Mouse (Mus musculus) hindbrain, embryonic 15.5 days (tissue): ENCODE data around the gene Tjap1. TPM values are rescaled to one million over a fixed set of nuclear protein-coding genes. Genes with fewer than 3 reads are reported as not detected.

ENCODE experiments used
- ATAC-seq: fragments of 200-750 bp; cut with Nextera tagmentation; 2 replicates; pipeline ENCODE4 v1.8.0; 2017; ENCODE audit warnings: low read depth, moderate number of reproducible peaks, moderate TSS enrichment; ENCODE audit not compliant: low FRiP score
- H3K27ac ChIP-seq: fragments of 300-500 bp; sonication (generic); replicated peaks from 2 replicates; pipeline ENCODE4 v1.5.1; 2015; ENCODE audit warnings: mild to moderate bottlenecking, inconsistent platforms
- H3K27me3 ChIP-seq: fragments of 300-500 bp; sonication (generic); 2 replicates; pipeline ENCODE4 v1.6.1; 2015; ENCODE audit warnings: control low read depth, inconsistent platforms
- H3K36me3 ChIP-seq: fragments of 300-500 bp; sonication (generic); 2 replicates; pipeline ENCODE4 v1.6.1; 2015; ENCODE audit warnings: control low read depth, inconsistent platforms
- H3K4me1 ChIP-seq: fragments of 300-500 bp; sonication (generic); replicated peaks from 2 replicates; pipeline ENCODE4 v1.6.1; 2015; ENCODE audit warnings: control low read depth, inconsistent platforms
- H3K4me2 ChIP-seq: fragments of 300-500 bp; sonication (generic); 2 replicates; pipeline ENCODE4 v1.6.1; 2015; ENCODE audit warnings: moderate library complexity, mild to moderate bottlenecking, inconsistent platforms
- H3K4me3 ChIP-seq: fragments of 300-500 bp; sonication (generic); 2 replicates; pipeline ENCODE4 v1.5.1; 2015; ENCODE audit warnings: mild to moderate bottlenecking, inconsistent platforms
- H3K9ac ChIP-seq: fragments of 300-500 bp; sonication (generic); 2 replicates; pipeline ENCODE4 v1.6.1; 2015; ENCODE audit warnings: inconsistent platforms
- H3K9me3 ChIP-seq: fragments of 300-500 bp; sonication (generic); 2 replicates; pipeline ENCODE4 v1.6.1; 2016; ENCODE audit warnings: control low read depth, inconsistent platforms
- WGBS: fragments of 180-500 bp; shearing (Covaris S2); methylation state at CpG from one replicate; pipeline ENCODE4 v1.1.7; 2015; 5-methylcytosine and 5-hydroxymethylcytosine counted together
- polyA plus RNA-seq: library from polyadenylated mRNA; unstranded; fragments of >200 nt; fragmentation: Nextera tagmentation; extraction: Ambion mirVana; gene quantifications from 2 replicates; pipeline ENCODE4 v1.2.1, GENCODE M21; 2015

The Tjap1 gene
- 30.3 and 34.0 TPM in 2 replicates for polyA plus RNA-seq

- under 1% methylated on average over 37 of the region's 37 CpGs for whole genome bisulfite sequencing
- peak; percentile 95 for ATAC-seq
- Histone ChIP-seq H3K36me3 (peaks cover 8% of the 10 kb centered on the region; the same call in 1 of the 2 replicates), H3K4me2 (peak within 1 kb of the TSS; percentile 96), H3K9ac (peak within 1 kb of the TSS; percentile 58), H3K27ac (peak within 1 kb of the TSS; percentile 75), H3K4me1 (peaks cover 15% of the 10 kb centered on the region), H3K4me3 (peak within 1 kb of the TSS; percentile 60), H3K9me3 (no peaks in the 10 kb centered on the region), H3K27me3 (no peaks in the 10 kb centered on the region)
Measured at GRCm38 (mm10) chr17:46282483-46283123, at the start of gene Tjap1. Gene Tjap1, minus strand, starts transcription at chr17:46283026.

- H3K4me3 ChIP-seq, result peak overlapping the region; percentile 74
- WGBS, result 73% methylated on average over 6 of the region's 6 CpGs
- H3K4me2 ChIP-seq, result peak overlapping the region; percentile 82
- peaks cover 13% of the 10 kb centered on the region for H3K4me1 ChIP-seq
- peaks cover under 1% of the 10 kb centered on the region; the same call in 1 of the 2 replicates for H3K36me3 ChIP-seq
- ATAC-seq, result no peak
- H3K27me3 ChIP-seq, result no peaks in the 10 kb centered on the region
- H3K9ac ChIP-seq, result 0 out of 2 replicates have a peak overlapping the region, but pooled peaks have one; percentile 7
- no peaks in the 10 kb centered on the region for H3K9me3 ChIP-seq
- peak overlapping the region; percentile 95 for H3K27ac ChIP-seq
Measured at GRCm38 (mm10) chr17:46328723-46329122, 45.9 kb upstream of the Tjap1 start.

DNA sequence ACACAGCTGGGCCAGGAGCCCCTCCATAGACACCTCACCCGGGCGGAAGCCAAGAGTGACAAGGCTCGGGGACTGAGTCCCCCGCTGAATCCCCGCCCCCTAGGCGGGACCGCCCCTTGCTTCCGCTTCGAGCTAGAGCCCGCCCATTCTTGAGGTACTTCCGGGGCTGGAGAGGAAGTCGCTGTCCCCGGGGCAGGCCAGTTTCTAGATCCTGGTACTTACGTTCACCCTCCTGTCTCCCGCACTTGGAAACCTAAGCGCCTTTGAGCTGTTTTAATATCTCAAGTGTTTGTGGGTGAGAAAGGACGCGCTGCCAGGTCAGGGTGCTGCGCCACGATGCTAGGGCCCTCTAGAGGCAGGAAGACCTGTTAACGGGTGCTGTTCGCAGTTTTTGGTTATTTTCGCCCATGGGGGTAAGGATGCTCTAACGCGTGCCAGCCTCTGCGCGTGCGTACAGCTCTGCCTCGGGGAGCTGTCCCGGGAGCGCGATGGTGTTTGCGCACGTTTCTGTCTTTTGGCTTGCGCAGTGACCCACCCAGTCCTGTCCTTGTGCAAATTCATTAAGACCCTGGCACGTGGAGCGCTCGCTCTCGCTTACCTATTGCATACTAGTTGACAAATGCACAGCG lies 45.2 kb upstream of the Tjap1 start, which contains the start of gene Abcc10:
Gene Abcc10 (minus strand): TSS at position 447 of the 629 bp plus-strand sequence.
- Histone ChIP-seq H3K27me3 (no peaks in the 10 kb centered on the region), H3K4me3 (peak within 1 kb of the TSS; percentile 74), H3K36me3 (peaks cover 8% of the 10 kb centered on the region; the same call in 1 of the 2 replicates), H3K9ac (peak within 1 kb of the TSS; percentile 83), H3K9me3 (no peaks in the 10 kb centered on the region), H3K27ac (peak within 1 kb of the TSS; percentile 95), H3K4me1 (peaks cover 13% of the 10 kb centered on the region), H3K4me2 (peak within 1 kb of the TSS; percentile 82)
- WGBS, result under 1% methylated on average over 40 of the region's 40 CpGs
- ATAC-seq, result peak; percentile 99

- H3K9me3 ChIP-seq, result no peaks in the 10 kb centered on the region
- no peaks in the 10 kb centered on the region for H3K27me3 ChIP-seq
- H3K4me3 ChIP-seq, result peak overlapping the region; percentile 74
- H3K4me1 ChIP-seq, result peaks cover 13% of the 10 kb centered on the region
- no peak for ATAC-seq
- H3K4me2 ChIP-seq, result peak overlapping the region; percentile 82
- H3K9ac ChIP-seq, result peak overlapping the region; percentile 83
- peaks cover 9% of the 10 kb centered on the region; the same call in 1 of the 2 replicates for H3K36me3 ChIP-seq
- 4% methylated on average over 27 of the region's 27 CpGs for WGBS
- peak overlapping the region; percentile 95 for H3K27ac ChIP-seq
Measured at GRCm38 (mm10) chr17:46327413-46327905, 44.6 kb upstream of the Tjap1 start.

DNA sequence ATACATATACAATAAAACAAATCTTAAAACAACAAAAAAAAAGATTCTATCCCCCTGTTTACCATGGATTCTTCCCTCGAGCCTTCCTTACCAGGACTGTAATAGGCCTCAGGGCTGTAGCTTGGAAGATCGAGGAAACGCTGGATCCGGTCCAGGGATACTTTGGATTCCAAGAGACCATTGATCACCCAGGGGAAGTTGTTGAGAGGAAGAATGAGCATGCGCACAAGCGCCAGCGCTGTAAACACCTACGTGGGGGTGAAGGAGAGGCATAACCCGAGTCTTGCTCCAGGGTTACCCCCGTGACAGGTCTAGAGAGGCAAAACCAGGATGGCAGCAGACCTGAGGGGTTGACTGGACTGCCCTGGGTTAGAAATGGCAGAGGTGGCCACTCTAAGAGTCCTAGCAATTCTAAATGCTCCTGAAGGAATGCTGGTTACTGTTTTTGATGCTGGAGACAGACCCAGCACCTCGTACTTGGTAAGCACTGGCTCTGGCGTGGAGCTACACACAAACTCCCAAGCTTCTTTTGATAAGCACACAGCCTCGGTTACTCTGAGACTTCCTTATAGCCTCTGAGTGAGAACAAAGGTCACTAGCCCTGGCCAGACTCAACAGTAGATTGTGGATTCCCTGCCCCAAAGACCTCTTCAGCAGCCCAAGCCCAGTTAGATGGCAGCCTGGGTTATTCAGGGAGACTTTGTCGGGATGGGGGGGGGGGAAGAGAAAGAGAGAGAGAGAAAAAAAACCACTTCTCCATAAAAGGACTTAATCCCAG lies 39.4 kb upstream of the Tjap1 start:
- peaks cover 14% of the 10 kb centered on the region; the same call in 1 of the 2 replicates for H3K36me3 ChIP-seq
- no peak overlapping the region for H3K4me2 ChIP-seq
- no peaks in the 10 kb centered on the region for H3K9me3 ChIP-seq
- 93% methylated on average over 14 of the region's 14 CpGs for WGBS
- H3K9ac ChIP-seq, result no peak overlapping the region
- H3K27me3 ChIP-seq, result no peaks in the 10 kb centered on the region
- H3K4me3 ChIP-seq, result no peak overlapping the region
- no peak for ATAC-seq
- peaks cover 6% of the 10 kb centered on the region for H3K4me1 ChIP-seq
- no peak overlapping the region for H3K27ac ChIP-seq

- Histone ChIP-seq H3K27me3 (no peaks in the 10 kb centered on the region), H3K27ac (no peak overlapping the region), H3K9me3 (no peaks in the 10 kb centered on the region), H3K9ac (no peak overlapping the region), H3K4me2 (no peak overlapping the region), H3K4me1 (no peaks in the 10 kb centered on the region), H3K4me3 (no peak overlapping the region), H3K36me3 (peaks cover 14% of the 10 kb centered on the region; the same call in 1 of the 2 replicates)
- ATAC-seq, result no peak
- WGBS, result 81% methylated on average over 6 of the region's 6 CpGs
Measured at GRCm38 (mm10) chr17:46320492-46320891, 37.7 kb upstream of the Tjap1 start.

DNA sequence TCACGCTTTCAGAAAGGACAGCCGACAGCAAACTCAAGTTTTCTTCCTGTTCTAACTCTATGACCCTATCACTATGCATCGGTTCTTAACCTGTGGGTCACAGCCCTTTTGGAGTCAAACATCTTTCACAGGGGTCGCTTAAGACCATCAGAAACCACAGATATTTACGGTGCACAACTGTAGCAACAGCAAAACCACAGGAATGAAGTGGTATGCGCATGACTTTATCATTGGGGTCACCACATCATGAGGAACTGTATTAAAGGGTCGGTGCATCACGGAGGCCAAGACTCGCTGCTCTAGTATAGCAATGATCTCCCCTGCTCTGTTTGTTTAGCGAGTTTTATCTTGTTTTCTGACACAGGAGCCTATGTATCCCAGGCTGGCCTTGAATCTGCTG lies 33.0 kb upstream of the Tjap1 start:
- ATAC-seq, result no peak
- Histone ChIP-seq H3K9ac (no peak overlapping the region), H3K36me3 (no peaks in the 10 kb centered on the region), H3K9me3 (no peaks in the 10 kb centered on the region), H3K27ac (no peak overlapping the region), H3K27me3 (no peaks in the 10 kb centered on the region), H3K4me3 (no peak overlapping the region), H3K4me1 (no peaks in the 10 kb centered on the region), H3K4me2 (no peak overlapping the region)
- WGBS, result 91% methylated on average over 10 of the region's 10 CpGs

GRCm38 (mm10) chr17:46313135-46313715 lies 30.4 kb upstream of the Tjap1 start:
- Histone ChIP-seq H3K4me3 (no peak overlapping the region), H3K9me3 (no peaks in the 10 kb centered on the region), H3K27me3 (no peaks in the 10 kb centered on the region), H3K27ac (no peak overlapping the region), H3K4me2 (no peak overlapping the region), H3K9ac (no peak overlapping the region), H3K36me3 (no peaks in the 10 kb centered on the region), H3K4me1 (no peaks in the 10 kb centered on the region)
- 89% methylated on average over 9 of the region's 9 CpGs for WGBS
- ATAC-seq, result no peak

DNA sequence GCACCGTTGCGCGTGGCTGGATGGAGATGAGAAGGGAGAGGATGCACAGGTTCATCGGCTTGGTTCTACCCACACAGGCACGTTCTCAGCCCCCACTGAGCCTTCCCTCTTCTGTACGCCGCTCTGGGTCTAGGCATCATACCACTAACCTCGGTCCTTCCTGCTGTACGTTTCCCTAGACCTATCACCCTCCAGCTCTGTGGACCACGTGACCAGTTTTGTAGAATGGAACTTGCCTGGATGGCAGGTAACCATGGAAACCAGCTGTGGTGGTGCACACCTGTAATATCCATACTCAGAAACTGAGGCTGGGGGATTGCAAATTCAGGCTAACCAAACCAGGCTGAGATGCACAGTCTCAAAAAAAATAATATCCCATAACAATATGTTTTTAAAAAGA lies 27.7 kb upstream of the Tjap1 start:
- Histone ChIP-seq H3K36me3 (no peaks in the 10 kb centered on the region), H3K27ac (no peak overlapping the region), H3K4me3 (no peak overlapping the region), H3K9me3 (no peaks in the 10 kb centered on the region), H3K4me1 (no peaks in the 10 kb centered on the region), H3K27me3 (no peaks in the 10 kb centered on the region), H3K9ac (no peak overlapping the region), H3K4me2 (no peak overlapping the region)
- 89% methylated on average over 10 of the region's 10 CpGs for WGBS
- ATAC-seq, result no peak

- 91% methylated on average over 12 of the region's 12 CpGs for WGBS
- ATAC-seq, result 0 out of 2 replicates have a peak, but pooled peaks have one; percentile 11
- Histone ChIP-seq H3K36me3 (no peaks in the 10 kb centered on the region), H3K4me3 (no peak overlapping the region), H3K27ac (no peak overlapping the region), H3K4me1 (no peaks in the 10 kb centered on the region), H3K27me3 (no peaks in the 10 kb centered on the region), H3K4me2 (no peak overlapping the region), H3K9ac (no peak overlapping the region), H3K9me3 (no peaks in the 10 kb centered on the region)
Measured at GRCm38 (mm10) chr17:46309835-46310234, 27.0 kb upstream of the Tjap1 start.

- Histone ChIP-seq H3K4me1 (no peaks in the 10 kb centered on the region), H3K27me3 (no peaks in the 10 kb centered on the region), H3K4me2 (no peak overlapping the region), H3K4me3 (no peak overlapping the region), H3K9ac (no peak overlapping the region), H3K9me3 (no peaks in the 10 kb centered on the region), H3K27ac (no peak overlapping the region), H3K36me3 (peaks cover 6% of the 10 kb centered on the region)
- 89% methylated on average over 15 of the region's 15 CpGs for WGBS
- no peak for ATAC-seq
Measured at GRCm38 (mm10) chr17:46306956-46307355, 24.1 kb upstream of the Tjap1 start.
